Mouse (Mus musculus) adipocyte (in vitro differentiated cells): ENCODE data around the gene Ago1.

Experiments used
- DNase-seq: peaks from one replicate; pipeline ENCODE4 v3.0.0-alpha.2; 2016; ENCODE audit warnings: low spot score

Ago1 gene

DNA sequence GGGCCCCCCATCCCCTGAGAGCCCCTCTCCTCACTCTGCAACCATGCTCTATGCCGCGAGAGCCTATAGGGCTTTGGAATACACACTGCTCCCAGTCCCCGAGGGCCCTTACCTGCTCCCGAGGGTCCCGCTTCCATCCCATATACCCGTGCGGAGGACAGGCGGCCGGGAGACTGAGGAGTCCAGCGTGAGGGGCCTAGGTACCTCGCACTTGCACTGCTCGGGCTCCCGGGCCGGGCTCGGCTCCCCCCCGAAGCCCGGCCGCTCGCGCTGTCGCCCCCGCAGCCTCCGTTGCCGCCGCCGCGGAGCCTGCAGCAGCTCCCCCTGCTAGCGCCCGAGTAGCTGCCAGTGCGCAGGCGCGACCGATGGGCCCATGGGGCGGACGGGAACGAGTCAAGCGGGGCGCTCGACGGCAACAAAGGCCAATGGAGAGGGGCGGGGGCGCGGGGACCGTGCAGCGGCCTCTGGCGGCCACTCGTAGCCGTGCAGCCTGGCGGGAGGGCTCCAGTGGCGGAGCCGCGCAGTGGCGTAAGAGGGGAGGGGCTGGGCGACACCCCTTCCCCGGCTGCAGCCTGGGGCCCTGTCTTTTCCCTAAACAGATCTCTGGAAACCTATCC lies at the start of gene Ago1:
Ago1 (minus strand) TSS at position 299 of the 617 bp plus-strand sequence.
- DNase-seq, result peak; percentile 89

DNA sequence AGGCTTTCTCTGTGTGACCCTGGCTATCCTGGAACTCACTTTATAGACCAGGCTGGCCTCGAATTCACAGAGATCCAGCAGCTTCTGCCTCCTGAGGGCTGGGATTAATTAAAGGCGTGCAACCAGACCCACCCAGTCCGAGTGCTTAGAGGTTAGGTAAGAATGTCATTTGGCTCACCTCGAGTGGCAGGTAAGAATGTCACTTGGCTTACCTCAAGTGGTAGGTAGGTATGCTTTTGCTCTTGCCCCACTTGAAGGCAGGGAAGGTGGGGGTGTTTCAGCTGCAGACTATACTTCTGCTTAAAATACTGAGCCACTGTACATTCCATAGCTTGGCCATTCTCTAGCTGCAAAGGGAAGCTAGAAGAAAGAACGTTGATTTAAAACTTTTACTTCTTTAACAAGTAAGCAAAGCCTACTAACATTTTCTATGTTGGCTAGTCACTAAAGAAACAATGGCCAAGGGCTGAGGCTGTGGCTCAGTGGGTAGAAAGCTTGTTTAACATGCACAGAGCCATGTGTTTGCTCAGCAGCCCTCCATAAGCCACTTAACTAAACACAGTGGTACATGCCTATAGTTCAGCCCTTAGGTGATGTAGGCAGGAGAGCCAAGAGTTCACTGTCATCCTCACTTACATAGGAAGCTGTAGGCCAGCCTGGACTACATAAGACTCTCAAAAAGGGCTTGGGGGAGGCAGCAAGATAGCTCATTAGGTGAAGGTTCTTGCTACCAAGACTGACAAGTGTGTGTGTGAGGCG lies 44.1 kb upstream of the Ago1 start:
- no peak for DNase-seq

- DNase-seq, result no peak
These were observed 42.6 kb upstream of the Ago1 start for GRCm38 (mm10) chr4:126511013-126511412.

DNA sequence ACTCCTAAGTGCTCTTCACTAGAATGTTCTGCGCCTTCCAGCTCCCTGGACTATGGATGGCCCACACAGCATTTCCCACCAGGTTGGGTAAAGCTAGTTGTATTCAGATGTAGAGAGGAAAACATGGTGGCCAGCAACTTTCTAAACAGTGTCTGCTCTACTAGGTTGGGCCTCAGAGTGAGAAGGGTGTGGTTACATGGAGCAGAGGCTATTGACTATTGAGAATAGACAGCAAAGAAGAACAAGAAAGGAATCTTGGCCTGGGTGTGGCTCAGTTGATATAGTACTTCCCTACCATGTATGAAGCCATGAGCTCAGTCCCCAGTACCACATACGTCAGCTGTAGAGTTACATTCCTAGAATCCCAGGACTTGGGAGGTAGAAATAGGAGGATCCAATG lies 40.7 kb upstream of the Ago1 start:
- DNase-seq, result no peak

DNA sequence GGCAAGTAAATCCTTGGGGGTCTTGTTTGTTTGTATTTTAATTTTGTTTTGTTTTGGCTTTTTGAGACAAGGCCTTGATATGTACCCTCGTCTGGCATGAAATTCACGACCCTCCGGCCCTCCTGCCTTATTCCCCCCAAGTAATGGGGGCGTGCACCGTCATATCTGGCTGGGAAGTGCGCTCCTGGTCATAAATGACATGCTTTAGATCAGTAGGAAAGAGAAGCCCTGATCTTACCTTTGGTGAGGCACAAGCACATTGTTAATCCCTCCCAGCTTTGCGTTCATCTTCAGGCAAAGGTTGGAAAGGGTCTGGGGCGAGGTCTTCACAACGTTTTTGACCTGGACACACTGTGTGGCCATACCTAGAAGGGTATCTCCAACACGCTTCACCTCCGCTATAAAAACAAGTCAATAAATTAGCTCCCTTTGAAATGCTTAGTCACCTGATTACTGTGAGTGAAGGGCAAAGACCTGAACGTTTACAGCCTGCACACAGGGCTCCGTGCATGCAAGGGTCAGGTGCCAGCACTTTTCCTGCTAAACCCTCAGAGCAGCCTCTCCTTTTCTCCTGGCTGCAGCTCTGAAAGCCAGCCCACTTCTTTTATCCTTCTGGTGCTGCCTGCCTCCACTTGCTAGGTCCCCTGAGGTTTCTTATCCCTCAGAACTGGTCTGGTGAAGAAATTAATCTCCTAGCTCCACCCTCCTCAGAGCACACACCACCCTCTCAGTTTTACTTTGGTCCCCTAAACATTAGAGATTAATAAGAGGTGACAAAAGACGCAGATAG lies 39.9 kb upstream of the Ago1 start:
- no peak for DNase-seq

GRCm38 (mm10) chr4:126502977-126503309 lies 34.6 kb upstream of the Ago1 start:
- DNase-seq, result no peak

DNA sequence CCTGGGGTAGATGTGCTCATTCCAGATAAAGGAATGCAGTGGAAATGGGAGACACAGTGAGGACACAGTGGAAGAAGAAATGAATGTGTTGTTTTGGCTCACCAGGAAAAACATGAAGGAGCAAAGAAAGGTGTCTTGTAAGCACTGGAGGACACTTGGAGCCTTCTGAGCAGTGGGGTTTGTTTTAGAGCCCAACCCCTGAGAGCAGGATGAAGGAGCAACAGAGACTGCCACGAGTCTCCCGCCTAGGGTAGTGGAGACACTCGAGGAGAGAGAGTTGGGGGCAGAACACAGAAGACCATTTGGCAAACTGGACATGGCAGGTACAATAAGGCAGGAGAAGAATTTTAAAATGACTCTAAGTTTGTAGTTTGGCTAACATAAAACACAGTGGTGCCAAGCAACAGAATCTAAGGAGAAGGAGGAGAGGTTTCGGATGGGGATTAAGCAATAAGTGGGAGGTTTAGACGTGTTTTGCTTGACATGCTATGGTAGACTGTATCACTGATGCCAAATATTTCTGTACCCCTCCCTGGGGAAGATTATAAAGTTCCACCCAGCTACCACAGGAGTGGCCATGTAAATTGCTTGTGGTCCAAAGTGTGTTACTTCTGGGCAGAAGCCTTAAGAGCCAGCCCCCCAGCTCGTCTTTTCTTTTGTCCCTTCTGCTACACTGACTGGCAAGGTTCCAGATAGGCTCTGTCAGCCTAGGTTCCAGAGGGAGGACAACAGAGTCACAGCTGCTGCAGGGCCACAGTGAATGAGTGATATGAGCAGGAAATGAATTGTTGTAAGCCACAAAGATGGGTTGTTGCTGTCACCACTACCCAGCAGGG lies 34.0 kb upstream of the Ago1 start:
- DNase-seq, result no peak

- DNase-seq, result no peak
These were observed 30.2 kb upstream of the Ago1 start for GRCm38 (mm10) chr4:126498601-126499000.

- no peak for DNase-seq
These were observed 28.6 kb upstream of the Ago1 start for GRCm38 (mm10) chr4:126496963-126497362.

GRCm38 (mm10) chr4:126495942-126496790 lies 27.8 kb upstream of the Ago1 start:
- peak; percentile 5 for DNase-seq

DNA sequence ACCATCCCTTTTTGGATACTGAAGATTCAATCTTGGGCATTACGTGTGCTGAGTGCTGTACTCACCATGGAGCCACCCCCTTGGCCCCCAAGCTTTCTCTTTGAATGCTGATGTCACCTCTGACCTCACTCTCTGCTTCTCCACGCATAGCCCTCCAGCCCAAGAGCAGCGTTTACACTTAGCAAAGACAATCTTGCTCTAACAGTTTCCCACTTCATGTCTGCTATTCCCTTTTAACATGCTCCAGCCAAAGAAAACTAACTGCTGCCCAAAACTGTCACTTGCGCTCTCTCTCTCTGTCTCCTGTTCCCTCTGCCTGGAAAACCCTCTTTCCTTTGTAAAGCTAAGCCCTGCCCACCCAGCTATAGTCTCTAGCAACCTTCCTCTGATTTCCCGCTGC lies 27.1 kb upstream of the Ago1 start:
- DNase-seq, result no peak

DNA sequence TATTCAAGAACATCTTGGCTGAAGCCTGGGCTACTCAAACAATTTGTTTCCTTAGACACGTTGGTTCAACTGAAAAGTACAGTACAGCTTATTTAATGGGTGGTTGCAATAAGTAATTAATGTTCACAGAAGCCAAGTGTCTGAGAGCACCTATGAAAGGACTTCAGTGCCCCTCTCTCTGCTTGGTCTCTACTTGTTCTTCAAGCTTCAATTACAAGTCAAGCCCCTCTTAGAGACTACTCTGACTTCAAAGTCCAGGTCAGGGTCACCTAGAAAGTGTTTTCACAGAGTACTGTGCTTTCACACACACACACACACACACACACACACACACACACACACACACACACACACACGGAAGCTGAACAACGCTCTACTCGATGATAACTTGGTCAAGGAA lies 25.0 kb upstream of the Ago1 start:
- DNase-seq, result no peak

GRCm38 (mm10) chr4:126491977-126492376 lies 23.6 kb upstream of the Ago1 start:
- DNase-seq, result no peak

- no peak for DNase-seq
These were observed 22.3 kb upstream of the Ago1 start for GRCm38 (mm10) chr4:126490726-126491125.

DNA sequence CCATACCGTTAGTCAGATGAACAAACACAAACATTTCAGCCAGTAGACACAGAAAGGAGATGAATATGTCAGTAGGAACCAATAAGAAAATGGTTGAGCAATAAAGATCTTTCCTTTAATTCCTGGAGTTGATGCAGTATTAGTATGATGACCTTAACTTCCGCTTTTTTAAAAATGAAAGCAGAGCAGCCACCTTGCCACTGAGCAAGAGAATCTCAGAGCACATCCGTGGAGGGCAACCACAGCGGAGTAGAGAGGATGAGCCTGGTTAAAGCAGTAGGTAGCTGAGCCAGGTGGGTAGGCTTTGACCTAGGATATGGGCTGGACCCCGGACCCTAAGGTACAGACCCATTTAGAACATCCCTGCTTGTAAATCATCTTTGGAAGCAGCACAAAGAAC lies 21.4 kb upstream of the Ago1 start:
- DNase-seq, result no peak

DNA sequence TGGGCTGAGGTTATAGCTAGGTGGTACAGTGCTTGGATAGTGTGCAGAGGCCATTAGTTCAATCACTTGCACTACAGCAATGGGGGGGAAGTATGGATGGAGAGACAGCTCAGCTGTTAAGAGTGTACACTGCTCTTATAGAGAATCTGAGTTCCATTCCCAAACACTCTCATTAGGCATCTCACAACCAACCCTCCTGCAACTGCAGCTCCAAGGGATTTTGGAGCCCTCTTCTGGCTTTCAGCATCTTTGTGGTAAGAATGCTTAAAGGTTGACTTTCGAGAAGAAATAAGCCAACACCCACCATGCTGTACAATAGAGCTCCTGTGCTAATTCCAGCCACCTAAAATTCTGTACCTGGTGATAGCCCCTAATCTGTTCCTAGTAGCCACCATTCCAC lies 17.8 kb upstream of the Ago1 start:
- no peak for DNase-seq

- DNase-seq, result no peak
These were observed 16.7 kb upstream of the Ago1 start for GRCm38 (mm10) chr4:126485065-126485464.

GRCm38 (mm10) chr4:126483874-126484273 lies 15.5 kb upstream of the Ago1 start:
- DNase-seq, result no peak

- no peak for DNase-seq
These were observed 14.6 kb upstream of the Ago1 start for GRCm38 (mm10) chr4:126482951-126483350.

GRCm38 (mm10) chr4:126481461-126481860 lies 13.1 kb upstream of the Ago1 start:
- DNase-seq, result no peak

DNA sequence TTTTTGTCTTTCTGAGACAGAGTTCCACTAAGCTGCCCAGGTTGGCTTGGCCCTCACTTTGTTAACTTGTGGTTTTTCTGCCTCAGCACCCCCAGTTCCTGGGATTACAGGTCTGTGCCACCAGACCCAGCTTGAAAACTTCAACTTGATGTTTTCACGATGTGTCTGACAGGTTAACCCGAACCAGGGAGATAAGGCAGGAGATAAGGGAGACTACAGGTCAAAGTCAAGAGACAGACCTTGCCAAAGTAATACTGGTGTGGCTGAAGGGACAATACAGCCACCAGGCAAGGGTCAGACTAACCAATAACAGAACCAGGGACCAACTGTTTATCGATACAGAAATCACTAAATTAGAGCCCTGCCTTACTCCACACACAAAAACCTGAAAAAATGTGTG lies 11.9 kb upstream of the Ago1 start:
- DNase-seq, result no peak
